Mouse (Mus musculus) T-cell, adult 66 days (primary cell): ENCODE results near the gene Nif3l1. TPM values are rescaled to one million over a fixed set of nuclear protein-coding genes. Genes with fewer than 3 reads are reported as not detected.

ENCODE experiments used
- total RNA-seq, 2 experiments: library from RNA; stranded (reverse); gene quantifications; 3 replicates in 1 of 2; 4 replicates in 1 of 2; pipeline ENCODE4 v1.2.4; 2023

Gene Nif3l1
- total RNA-seq: 10 to 100 TPM; 35.8 to 49.2 TPM

DNA sequence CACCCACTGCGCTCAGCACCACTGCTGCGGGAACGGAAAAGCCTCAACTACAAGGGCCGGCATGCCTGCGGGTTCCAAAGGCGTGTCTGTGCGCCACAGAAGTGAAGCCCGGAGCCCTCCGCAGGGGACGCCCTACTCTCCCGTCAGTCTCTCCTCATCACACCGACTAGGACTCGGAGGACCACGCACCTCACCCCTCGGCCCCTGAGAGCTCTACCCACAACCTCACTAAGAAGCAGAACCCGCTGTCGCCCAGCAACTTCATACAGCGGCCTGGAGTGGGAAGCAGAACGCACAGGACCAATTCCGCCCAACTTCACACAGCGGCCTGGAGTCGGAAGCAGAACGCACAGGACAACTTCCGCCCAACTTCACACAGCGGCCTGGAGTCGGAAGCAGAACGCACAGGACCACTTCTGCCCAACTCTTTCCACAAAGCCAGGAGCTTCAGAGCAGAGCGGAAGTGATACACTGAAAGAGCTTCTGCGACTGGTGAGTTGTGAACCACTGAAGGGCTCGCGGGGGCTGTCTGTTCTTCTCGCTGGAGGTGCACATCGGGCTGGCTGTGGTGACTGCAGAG, at the start of gene Nif3l1, which contains the start of gene Ppil3:
Gene Nif3l1 (plus strand): TSS at position 9 of the 580 bp plus-strand sequence.
Gene Ppil3 (minus strand): TSS at position 344 of the 580 bp plus-strand sequence.

DNA sequence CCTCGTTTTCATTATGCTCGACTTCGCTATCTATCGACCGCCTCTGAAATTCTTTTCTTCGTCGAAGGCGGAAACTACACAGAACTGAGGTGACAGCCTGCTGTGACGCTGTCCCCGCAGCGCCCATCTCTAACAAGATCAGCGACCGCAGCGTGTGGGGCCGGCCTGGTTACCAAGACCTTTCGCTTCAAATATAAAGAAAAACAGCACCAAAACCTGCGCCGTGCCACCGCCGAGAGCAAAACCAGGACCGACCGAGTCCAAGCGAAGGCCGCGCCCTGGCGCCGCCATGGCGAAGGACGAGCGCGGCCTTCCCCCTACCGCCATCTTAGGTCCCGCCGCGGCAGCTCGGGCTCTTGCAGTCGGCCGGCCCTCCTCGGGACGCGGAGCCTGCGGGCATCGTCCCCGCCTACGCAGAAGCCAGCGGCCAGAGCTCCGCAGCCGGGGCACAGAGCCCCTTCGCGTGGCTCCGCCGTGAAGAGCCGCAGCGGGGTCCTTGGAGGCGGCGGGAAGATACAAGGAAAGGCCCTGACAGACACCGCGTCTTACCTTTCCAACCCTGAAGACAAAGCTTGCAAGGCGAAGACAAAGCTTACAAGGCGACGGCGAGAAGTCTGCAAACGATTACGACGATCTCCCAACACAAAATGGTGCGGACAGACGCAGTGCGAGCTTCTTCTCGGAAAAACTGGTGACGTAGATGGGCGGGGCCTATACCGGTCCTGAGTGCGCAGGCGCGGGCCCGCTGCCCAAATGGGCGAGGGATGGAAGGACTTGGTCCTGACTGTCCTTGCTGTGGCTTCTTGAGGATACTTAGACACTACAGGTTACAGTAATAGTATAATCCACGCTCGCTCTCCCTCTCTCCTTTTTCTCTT, 21.3 kb upstream of the Nif3l1 start, which contains the start of gene Clk1:
Gene Clk1 (minus strand): TSS at position 696 of the 878 bp plus-strand sequence.

DNA sequence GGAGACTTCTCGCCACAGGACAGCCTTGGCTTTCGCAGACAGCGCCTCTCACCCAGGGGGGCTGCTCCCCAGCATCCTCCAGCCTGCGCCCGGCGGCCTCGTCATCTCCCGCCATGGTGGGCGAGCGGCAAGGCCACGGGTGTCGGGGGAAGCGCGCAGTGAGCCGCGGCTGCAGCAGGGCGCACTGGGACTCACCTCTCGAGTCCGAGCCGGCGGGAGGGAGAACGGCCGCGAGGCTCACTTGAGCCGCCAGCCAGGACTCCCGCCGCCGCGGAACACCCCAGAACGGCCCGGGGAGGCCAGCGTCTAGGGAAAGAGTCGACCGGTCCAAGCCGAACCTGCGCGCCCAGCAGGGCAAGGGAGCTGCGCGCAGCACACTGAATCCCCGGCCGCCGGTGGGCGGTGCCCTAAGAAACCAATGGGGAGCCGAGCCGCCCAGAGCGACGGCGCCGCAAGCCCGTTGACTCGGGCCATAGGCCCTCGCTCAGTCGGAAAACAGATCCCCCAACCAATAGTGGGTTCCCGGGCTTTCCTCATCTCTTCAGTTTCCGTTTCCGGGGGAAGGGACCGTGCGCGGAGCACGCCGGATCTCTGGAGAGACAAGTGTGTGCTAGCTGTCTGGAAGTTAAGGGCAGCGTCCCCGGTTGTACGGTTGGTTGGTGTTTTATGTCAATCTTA, 59.8 kb downstream of the Nif3l1 start, which contains the start of gene Orc2:
Gene Orc2 (minus strand): TSS at position 533 of the 678 bp plus-strand sequence.

Other genes starting within 250 kb of the Nif3l1 start
- not detected for gene Aox4, start 234.8 kb upstream of the Nif3l1 start, total RNA-seq
- under 1 TPM; 0.12 to 0.23 TPM for gene Aox2, start 166.8 kb upstream of the Nif3l1 start, total RNA-seq
- gene Bzw1, start 52.3 kb upstream of the Nif3l1 start, total RNA-seq: 100 to 1,000 TPM; 174 to 176 TPM
- gene Clk1, start 21.1 kb upstream of the Nif3l1 start, total RNA-seq: 1,000 to 10,000 TPM; 1,400 to 1,605 TPM
- 10 to 100 TPM; 37.3 to 43.5 TPM for gene Ppil3, start 335 bp downstream of the Nif3l1 start, total RNA-seq
- 10 to 100 TPM; 22.9 to 27.1 TPM for gene Orc2, start 60.0 kb downstream of the Nif3l1 start, total RNA-seq
- 10 to 100 TPM; 13.4 to 24.7 TPM for gene Fam126b, start 141.2 kb downstream of the Nif3l1 start, total RNA-seq
- gene Ndufb3, start 141.2 kb downstream of the Nif3l1 start, total RNA-seq: 10 to 100 TPM; 35.4 to 46.4 TPM